Mouse (Mus musculus): ENCODE data around the gene Cass4. TPM values are rescaled to one million over a fixed set of nuclear protein-coding genes. Genes with fewer than 3 reads are reported as not detected.

Cass4 gene
- polyA plus RNA-seq, 1 experiment: 2.2 TPM

DNA sequence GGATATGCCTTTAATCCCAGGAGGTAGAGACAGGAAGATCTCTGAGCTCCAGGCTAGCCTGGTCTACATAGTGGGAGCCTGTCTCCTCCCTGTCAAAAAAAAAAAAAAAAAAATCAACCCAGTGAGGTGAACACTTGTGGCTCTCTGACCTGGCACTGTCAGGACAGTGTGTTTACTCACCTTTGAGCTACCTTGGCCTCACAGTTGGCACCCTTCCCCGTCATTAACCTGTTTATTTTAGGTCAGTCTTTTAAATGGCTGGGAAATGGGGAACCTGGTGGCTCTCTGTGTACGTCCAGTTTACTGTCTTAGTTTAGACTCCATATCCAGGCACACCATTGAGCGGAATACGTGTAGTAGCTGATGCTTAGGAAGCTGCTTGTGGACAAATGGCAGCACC is 58.4 kb downstream of the Cass4 start:
- H3K27ac ChIP-seq (ENCODE audit: insufficient read depth, low read depth, low read length): no peak overlapping the region
- H3K4me3 ChIP-seq (ENCODE audit: insufficient read depth, low read length): no peak overlapping the region
- no peaks in the 10 kb centered on the region for H3K4me1 ChIP-seq (ENCODE audit: control insufficient read depth, insufficient read depth, low read length)
- TF ChIP-seq POLR2A (IDR thresholded peaks at IDR 0.05; ENCODE audit: borderline replicate concordance, low read depth, low read length): no peak
- no peak for TF ChIP-seq CTCF (IDR thresholded peaks at IDR 0.05; ENCODE audit: low read depth, low read length)

DNA sequence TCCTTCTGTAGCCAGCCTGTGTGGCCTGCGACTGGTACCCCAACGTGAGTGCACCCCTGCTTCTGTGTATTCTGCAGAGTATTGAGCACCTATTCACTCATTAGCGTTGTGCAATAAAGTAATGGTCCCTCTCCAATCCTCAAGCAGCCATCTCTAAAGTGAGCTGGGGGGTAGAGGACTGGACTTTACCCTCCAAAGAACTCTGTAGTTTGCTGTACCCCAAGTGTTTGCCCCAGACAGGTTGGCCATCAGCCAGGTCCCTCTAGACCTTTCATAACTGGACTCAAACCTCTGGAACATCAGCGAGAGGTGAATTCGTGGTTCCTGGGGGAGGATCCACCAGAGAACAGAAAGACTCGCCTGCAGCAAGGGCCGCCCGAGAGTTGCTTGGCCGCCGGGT is 58.9 kb downstream of the Cass4 start:
- no peak for TF ChIP-seq POLR2A (IDR thresholded peaks at IDR 0.05; ENCODE audit: borderline replicate concordance, low read depth, low read length)
- Histone ChIP-seq H3K27ac (ENCODE audit: insufficient read depth, low read depth, low read length) (no peak overlapping the region), H3K4me3 (ENCODE audit: insufficient read depth, low read length) (no peak overlapping the region), H3K4me1 (ENCODE audit: control insufficient read depth, insufficient read depth, low read length) (no peaks in the 10 kb centered on the region)

DNA sequence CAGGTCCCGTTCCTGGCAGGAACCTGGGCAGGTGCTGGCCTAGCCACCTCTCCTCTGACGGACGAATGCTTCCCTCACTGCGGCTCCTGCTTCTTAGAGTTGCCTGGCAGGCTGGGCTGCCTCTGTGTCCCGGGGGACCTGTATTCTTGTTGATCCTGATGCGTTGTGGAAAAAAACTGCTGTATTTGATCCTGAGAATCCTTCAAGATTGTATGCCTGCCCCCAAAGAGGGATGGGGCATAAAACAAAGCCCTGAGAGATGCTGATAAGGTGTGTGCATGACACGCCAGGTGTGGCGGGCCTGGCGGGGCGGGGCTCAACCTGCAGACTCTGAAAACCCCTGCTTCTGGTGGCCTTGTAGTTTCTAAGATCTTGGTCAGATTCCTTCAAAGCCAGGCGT is 64.9 kb downstream of the Cass4 start, which contains the start of gene Gcnt7:
Gcnt7 (minus strand) TSS at position 101 of the 400 bp plus-strand sequence.
- Histone ChIP-seq H3K4me1 (ENCODE audit: control insufficient read depth, insufficient read depth, low read length) (no peaks in the 10 kb centered on the region), H3K27ac (ENCODE audit: insufficient read depth, low read depth, low read length) (no peak within 1 kb of the TSS), H3K4me3 (ENCODE audit: insufficient read depth, low read length) (no peak within 1 kb of the TSS)
- TF ChIP-seq POLR2A (IDR thresholded peaks at IDR 0.05; ENCODE audit: borderline replicate concordance, low read depth, low read length) (no peak), CTCF (IDR thresholded peaks at IDR 0.05; ENCODE audit: low read depth, low read length) (no peak)

DNA sequence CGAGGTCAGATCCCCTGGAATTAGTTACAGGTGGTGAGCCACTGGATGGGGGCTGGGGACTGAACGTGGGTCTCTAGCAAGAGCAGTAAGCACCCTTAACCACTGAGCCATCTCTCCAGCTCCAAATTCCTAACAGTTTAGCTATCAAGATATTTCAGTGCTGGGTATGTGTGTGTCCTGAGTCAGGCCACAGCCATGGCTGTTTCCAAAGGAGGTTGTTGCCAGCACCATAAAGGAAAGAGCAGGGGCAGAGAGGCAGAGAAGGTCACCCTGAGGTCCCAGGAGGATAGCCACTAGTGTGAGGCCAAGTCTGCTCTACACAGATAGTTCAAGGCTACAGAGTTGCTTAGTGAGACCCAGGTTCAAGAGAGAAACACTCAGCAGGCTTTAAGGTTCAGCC is 67.1 kb downstream of the Cass4 start:
- TF ChIP-seq POLR2A (IDR thresholded peaks at IDR 0.05; ENCODE audit: borderline replicate concordance, low read depth, low read length) (no peak), CTCF (IDR thresholded peaks at IDR 0.05; ENCODE audit: low read depth, low read length) (no peak)
- Histone ChIP-seq H3K27ac (ENCODE audit: insufficient read depth, low read depth, low read length) (no peak overlapping the region), H3K4me1 (ENCODE audit: control insufficient read depth, insufficient read depth, low read length) (no peaks in the 10 kb centered on the region), H3K4me3 (ENCODE audit: insufficient read depth, low read length) (no peak overlapping the region)

DNA sequence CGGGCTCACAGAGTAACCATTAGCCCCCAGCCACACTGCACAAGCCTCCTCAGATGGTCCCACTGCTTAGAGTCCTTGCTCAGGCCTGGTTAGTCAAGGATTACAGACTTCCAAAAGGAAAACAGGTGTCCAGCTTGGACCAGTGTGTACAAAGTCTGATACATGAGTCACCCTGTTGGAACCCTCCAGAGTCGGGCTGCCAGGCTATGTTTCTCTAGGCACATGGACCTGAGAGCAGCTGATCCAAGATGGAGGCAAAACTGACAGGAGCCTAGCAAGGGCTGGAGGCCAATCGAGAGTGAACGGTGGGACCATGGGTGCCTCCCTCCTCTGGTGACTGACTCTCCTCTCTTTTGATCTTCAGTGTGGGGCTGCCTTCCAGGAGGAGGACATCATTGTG is 69.2 kb downstream of the Cass4 start:
- H3K27ac ChIP-seq (ENCODE audit: insufficient read depth, low read depth, low read length): no peak overlapping the region
- no peak overlapping the region for H3K4me3 ChIP-seq (ENCODE audit: insufficient read depth, low read length)
- TF ChIP-seq CTCF (IDR thresholded peaks at IDR 0.05; ENCODE audit: low read depth, low read length) (no peak), POLR2A (IDR thresholded peaks at IDR 0.05; ENCODE audit: borderline replicate concordance, low read depth, low read length) (no peak)

DNA sequence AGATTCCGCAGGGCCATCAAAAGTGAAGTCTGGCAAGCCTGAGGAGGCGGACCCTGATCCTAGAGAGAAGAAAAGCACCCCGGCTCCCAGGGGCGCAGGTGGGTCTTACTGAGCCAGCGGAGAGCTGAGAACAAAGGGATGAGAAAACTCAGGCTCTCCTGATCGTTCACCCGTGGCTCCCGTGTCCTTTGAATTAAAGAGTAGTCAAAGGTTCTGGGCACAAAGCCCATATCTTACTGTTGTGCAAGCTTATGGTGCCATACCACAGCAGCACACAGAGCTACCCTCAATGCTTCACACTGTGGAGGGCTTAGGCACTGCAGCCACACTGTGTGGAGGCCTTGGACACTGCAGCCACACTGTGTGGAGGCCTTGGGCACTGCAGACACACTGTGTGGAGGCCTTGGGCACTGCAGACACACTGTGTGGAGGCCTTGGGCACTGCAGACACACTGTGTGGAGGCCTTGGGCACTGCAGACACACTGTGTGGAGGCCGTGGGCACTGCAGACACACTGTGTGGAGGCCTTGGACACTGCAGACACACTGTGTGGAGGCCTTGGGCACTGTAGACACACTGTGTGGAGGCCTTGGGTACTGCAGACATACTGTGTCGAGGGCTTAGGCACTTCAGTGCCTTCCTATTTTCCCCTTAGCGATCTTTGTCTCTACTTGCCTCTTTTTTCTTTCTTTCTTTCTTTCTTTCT is 73.0 kb downstream of the Cass4 start:
- no peak for TF ChIP-seq POLR2A (IDR thresholded peaks at IDR 0.05; ENCODE audit: borderline replicate concordance, low read depth, low read length)
- no peak for TF ChIP-seq CTCF (IDR thresholded peaks at IDR 0.05; ENCODE audit: low read depth, low read length)
- Histone ChIP-seq H3K4me1 (ENCODE audit: control insufficient read depth, insufficient read depth, low read length) (peaks cover 5% of the 10 kb centered on the region), H3K4me3 (ENCODE audit: insufficient read depth, low read length) (no peak overlapping the region), H3K27ac (ENCODE audit: insufficient read depth, low read depth, low read length) (no peak overlapping the region)

More for the DNA sequence above, 69.2 kb downstream of the Cass4 start:
- H3K4me1 ChIP-seq (ENCODE audit: control insufficient read depth, insufficient read depth, low read length): peaks cover 5% of the 10 kb centered on the region

DNA sequence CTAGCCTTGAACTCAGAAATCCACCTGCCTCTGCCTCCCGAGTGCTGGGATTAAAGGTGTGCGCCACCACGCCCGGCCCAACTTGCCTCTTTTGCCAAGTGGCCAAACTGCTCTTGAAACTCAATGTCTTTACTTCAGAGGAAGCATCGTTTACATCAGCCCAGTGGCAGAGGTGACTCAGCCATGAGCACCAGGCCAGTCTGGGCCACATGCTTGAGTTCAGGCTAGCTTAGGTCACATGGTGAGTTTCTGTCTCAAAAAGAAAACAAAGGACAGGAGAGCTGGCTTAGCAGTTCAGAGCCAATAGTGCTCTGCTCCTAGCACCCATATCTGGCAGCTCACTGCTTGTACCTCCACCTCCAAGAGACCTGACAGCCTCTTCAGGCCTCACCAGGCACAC is 73.6 kb downstream of the Cass4 start:
- no peak for TF ChIP-seq CTCF (IDR thresholded peaks at IDR 0.05; ENCODE audit: low read depth, low read length)
- no peak for TF ChIP-seq POLR2A (IDR thresholded peaks at IDR 0.05; ENCODE audit: borderline replicate concordance, low read depth, low read length)
- Histone ChIP-seq H3K4me3 (ENCODE audit: insufficient read depth, low read length) (no peak overlapping the region), H3K4me1 (ENCODE audit: control insufficient read depth, insufficient read depth, low read length) (peaks cover 5% of the 10 kb centered on the region), H3K27ac (ENCODE audit: insufficient read depth, low read depth, low read length) (peak overlapping the region; percentile 62)

DNA sequence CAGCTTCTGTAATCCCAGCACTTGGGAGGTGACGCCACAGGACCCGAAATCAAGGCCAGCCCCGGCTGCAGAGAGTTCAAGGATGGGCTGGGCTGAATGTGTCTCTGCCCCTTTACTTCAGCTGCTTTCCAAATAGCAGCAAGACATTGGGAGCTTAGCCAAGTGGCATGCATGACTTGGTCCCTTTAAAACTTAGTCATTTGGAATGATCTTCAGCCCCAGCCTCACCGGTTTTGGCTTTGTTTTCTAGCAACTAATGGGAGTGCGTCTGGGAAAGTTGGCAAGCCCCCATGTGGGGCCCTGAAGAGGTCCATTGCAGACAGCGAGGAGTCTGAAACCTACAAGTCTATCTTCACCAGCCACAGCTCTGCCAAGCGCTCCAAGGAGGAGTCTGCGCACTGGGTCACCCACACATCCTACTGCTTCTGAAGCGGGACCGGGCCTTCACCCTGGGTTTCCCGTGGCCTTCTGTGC is 74.8 kb downstream of the Cass4 start:
- Histone ChIP-seq H3K27ac (ENCODE audit: insufficient read depth, low read depth, low read length) (no peak overlapping the region), H3K4me1 (ENCODE audit: control insufficient read depth, insufficient read depth, low read length) (peaks cover 5% of the 10 kb centered on the region), H3K4me3 (ENCODE audit: insufficient read depth, low read length) (no peak overlapping the region)
- TF ChIP-seq POLR2A (IDR thresholded peaks at IDR 0.05; ENCODE audit: borderline replicate concordance, low read depth, low read length) (no peak), CTCF (IDR thresholded peaks at IDR 0.05; ENCODE audit: low read depth, low read length) (no peak)

DNA sequence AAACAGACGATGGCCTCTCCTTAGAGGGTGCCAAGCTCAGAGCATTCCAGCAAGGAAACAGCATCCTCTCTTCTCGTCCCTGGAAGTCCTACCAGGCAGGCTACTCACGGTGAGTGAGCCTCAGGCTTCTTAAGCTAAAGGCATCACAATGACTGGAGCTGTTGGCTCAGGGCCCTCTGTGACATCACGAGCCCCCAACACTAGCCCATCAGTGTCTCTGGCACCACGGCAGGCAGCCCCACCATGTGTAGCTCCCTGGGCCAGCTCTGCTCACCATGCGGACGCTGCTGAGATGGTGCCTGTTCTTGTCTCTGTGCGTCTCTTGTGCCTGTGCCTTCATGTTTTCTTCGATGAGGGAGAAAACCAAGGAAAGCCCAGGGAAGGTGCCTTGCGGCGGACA is 78.7 kb downstream of the Cass4 start, which contains the start of gene Fam209:
Fam209 (plus strand) TSS at position 203 of the 400 bp plus-strand sequence.
- TF ChIP-seq POLR2A (IDR thresholded peaks at IDR 0.05; ENCODE audit: borderline replicate concordance, low read depth, low read length) (no peak), CTCF (IDR thresholded peaks at IDR 0.05; ENCODE audit: low read depth, low read length) (no peak)
- no peak within 1 kb of the TSS for H3K27ac ChIP-seq (ENCODE audit: insufficient read depth, low read depth, low read length)
- no peak within 1 kb of the TSS for H3K4me3 ChIP-seq (ENCODE audit: insufficient read depth, low read length)
- H3K4me1 ChIP-seq (ENCODE audit: control insufficient read depth, insufficient read depth, low read length): peaks cover 3% of the 10 kb centered on the region

DNA sequence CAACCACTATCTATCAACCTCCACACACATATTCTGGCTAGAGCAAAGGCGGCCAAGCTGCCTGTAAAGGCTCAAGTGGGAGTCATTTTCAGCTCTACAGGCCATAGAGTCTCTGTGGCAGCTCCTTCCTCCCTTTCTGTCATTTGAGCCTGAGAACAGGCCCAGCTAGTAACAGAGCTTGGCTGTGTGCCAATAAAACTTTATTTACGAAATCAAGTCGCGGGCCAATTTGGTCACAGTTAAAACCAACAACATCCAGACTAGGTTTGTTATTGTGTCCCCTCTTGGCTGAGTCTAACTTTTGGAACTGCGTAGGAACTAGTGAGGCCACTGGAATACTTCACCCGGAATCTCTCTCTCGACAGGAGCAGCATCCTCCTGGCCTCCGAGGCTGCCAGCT is 80.0 kb downstream of the Cass4 start:
- TF ChIP-seq CTCF (IDR thresholded peaks at IDR 0.05; ENCODE audit: low read depth, low read length) (no peak), POLR2A (IDR thresholded peaks at IDR 0.05; ENCODE audit: borderline replicate concordance, low read depth, low read length) (no peak)
- Histone ChIP-seq H3K4me1 (ENCODE audit: control insufficient read depth, insufficient read depth, low read length) (no peaks in the 10 kb centered on the region), H3K27ac (ENCODE audit: insufficient read depth, low read depth, low read length) (no peak overlapping the region), H3K4me3 (ENCODE audit: insufficient read depth, low read length) (no peak overlapping the region)

Data from bone marrow macrophage, adult 2 months (primary cell).